Mouse (Mus musculus): ENCODE results near the gene Plk1. TPM values are rescaled to one million over a fixed set of nuclear protein-coding genes. Genes with fewer than 3 reads are reported as not detected.

The Plk1 gene
- total RNA-seq, 2 experiments from 2014 or later = 0.09 to 0.21 TPM

DNA sequence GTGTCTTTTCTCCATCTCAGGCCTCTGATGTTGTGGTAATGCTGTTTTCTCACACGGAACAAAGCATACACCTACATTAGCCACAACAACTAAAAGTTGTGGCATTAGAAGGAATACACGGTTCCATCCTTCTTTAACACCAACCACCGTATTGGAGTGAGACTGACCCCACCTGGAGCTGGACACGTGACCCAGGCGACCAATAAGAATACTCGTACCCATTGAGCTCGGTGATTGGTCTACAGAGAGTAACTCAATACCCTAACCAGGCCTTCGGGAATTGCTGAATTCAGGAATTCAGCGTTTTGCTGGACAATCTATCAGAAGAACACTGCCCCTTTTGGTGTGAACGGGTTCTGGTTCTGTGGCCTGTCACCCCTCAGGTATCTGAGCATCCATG is 31.9 kb downstream of the Plk1 start:
- no peak for DNase-seq (ENCODE audit: low spot score)

DNA sequence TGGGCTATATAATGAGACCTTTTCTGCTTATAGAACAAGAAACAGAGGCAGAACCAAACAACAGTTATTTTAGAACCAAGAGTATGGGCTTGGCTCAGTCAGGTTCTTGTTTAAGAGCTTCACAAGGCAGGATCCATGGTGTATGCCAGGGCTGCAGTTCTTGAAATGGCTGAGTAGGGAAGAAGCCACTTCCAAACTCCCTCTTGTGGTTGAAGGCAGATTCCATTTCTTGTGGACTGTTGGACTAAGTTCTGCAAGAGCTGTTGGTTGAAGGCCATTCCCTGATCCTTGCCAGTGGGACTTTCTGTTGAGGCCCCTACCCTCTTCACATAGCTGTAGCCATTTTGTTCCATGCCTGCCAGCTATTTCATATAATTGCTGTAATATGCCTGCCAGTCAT is 34.7 kb downstream of the Plk1 start:
- no peak for DNase-seq (ENCODE audit: low spot score)

DNA sequence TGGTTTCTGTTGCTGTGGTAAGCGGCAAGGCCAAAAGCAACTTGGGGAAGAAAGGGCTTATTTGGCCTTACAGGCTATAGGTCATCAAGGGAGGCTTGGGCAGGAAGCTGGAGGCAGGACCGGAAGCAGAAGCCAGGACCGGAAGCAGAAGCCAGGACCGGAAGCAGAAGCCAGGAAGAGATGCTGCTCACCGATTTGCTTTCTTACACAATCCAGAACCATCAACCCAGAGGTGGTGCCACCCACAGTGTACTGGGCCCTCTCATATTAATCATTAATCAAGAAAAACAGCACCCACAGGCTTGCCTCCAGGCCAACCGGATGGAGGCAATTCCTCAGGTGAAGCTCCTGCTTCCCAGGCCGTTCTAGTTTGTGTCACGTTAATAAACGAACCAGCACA is 37.5 kb downstream of the Plk1 start:
- no peak for DNase-seq (ENCODE audit: low spot score)

DNA sequence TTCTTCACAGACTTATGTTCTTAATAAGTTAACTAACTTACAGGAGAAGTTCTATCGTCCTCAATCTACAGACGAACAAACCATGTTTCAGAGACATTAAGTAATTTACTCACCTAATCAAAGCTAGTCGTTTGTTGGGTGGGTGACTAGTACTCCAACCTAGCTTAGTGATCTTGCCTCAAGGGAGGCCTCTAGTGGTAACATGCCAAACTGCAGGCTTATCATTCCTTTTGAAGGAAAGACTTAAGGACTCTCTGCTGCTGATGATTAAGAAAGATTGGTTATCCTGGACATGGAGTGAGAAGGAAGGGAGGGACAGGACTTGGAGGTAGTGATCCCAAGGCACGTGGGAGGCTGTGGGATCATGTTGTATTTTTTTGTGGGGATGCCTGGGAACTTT is 38.1 kb downstream of the Plk1 start:
- DNase-seq (ENCODE audit: low spot score) = peak; percentile 49

DNA sequence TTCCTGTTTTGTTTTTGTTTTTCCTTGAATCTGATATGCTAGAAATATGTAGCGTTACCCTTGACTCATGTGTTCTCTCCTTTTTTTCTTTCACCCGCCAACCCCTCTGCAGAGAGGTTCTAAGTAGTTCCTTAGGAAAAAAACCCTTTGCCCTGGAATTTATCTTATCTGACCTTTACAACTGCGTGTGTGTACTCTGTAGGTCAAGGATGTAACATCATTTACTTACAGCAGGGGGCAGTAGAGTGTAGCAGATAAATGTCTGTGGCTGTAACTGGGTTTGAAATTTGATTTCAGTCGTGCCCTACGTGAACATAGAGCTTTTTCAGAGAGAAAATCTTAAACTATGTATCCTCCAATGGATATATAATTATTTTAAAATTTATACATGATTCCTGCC is 40.1 kb downstream of the Plk1 start:
- DNase-seq (ENCODE audit: low spot score) = peak; percentile 30

DNA sequence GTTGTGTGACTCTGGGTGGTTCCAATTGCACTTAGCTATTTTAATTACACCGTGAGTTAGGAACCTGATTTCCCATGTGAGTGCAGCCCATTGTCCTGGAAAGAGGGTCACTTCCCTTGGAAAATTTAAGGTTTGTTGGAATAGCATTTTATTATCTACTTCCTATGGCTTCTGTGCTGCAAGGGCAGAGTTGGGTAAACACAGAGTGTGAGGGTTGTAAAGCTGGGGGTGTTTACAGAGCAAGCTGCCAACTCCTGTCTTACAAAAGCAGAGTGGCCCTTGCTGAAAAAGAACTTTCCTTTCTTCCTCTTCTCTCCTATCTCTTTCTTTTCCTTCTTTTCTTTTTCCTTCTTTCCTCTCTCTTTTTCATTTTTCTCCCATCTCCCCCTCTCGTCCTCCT is 44.7 kb downstream of the Plk1 start:
- no peak for DNase-seq (ENCODE audit: low spot score)

DNA sequence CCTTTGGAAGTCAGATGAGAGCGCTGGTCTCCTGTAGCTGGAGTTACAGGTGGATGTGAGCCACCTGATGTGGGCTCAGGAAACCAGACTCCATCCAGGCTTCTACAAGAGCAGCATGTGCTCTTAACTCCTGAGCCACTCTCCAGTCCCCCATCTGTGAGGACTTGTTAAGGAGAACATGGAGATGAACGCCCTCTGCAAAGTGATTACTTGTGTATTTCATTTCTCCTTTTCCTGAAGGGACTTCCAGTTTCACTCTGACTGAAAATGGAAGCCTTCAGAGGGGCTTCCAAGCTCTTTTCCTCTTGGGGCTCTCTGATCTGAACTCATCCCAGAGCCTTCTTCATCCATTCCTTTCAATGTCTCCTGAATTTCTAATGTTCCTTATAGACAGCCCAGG is 46.9 kb downstream of the Plk1 start:
- no peak for DNase-seq (ENCODE audit: low spot score)

DNA sequence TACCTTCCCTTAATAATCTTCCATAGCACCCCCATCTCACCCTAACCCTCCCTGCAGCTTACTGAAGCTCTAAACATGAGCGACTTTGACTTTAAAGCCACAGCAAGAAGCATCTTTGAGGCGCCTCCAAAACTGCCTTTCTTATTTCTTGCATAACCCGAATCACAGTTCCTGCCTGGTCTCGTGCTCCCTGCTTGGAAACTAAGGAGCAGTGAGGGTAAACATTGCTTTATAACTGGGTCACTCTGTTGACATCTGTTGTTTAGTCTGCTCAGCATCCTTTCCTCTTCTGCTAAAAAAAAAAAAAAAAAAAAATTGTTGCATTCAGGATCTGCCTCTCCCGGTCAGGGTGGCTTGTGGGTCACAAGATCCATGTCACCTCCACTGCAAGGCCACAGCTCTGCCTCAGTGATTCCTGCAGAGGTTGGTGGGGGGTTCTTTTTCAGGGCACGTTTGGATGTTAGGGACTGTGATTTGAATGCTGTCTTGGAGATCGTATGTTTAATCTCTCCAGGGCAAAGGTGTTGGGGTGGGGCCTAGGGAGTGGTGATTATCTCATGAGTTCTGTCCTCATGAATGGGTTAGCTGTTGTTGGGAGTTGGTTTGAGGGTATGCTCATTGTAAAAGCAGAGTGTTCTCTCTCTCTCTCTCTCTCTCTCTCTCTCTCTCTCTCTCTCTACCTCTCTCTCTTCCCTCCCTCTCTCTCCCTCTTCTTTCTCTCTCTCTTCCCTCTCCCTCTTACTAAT is 49.2 kb downstream of the Plk1 start:
- no peak for DNase-seq (ENCODE audit: low spot score)

DNA sequence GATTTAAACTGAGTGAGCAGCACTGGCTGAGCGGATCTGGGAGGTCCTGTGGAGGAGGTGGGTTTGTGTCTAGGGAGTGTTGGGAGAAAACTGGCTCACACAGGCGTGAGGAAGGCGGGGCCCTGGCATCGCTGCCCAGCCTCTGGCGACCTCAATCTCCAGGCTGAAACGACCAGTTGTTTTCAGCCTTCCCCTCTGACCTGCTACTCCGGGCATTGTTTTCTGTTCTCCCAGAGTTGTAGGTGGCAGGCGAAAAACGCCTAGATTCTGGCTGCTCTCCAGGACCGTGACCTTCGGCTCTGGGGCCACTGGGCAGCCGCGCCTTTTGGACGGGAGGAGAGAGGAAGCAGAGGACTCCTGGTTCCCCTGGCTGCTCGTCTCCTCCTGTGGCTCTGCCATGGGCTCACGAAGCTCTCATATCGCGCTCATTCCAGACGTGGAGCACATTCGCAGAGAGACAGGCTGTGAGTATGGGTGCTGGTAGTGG is 60.1 kb downstream of the Plk1 start, which contains the start of gene Chp2:
Chp2 (plus strand) TSS at position 182 of the 487 bp plus-strand sequence.
- peak; percentile 24 for DNase-seq (ENCODE audit: low spot score)

Other genes starting within 250 kb of the Plk1 start
- 10 to 100 TPM; 11.6 TPM for gene Cog7, start 177.7 kb upstream of the Plk1 start, total RNA-seq (2021)
- gene Gga2, start 138.2 kb upstream of the Plk1 start, total RNA-seq (2021) = 10 to 100 TPM; 11.8 to 14.8 TPM
- gene Ubfd1, start 92.3 kb upstream of the Plk1 start, total RNA-seq (2021) = 10 to 100 TPM; 19.2 to 24.7 TPM
- 1 to 10 TPM; 5.9 to 7.3 TPM for gene Ears2, start 92.2 kb upstream of the Plk1 start, total RNA-seq (2021)
- gene Ndufab1, start 57.6 kb upstream of the Plk1 start, total RNA-seq (2021) = 100 to 1,000 TPM; 632 to 667 TPM
- under 1 TPM; 0.43 to 0.71 TPM for gene Palb2, start 26.5 kb upstream of the Plk1 start, total RNA-seq (2021)
- 10 to 100 TPM; 16.2 to 16.3 TPM for gene Dctn5, start 26.4 kb upstream of the Plk1 start, total RNA-seq (2021)
- not detected for gene Ern2, start 26.8 kb downstream of the Plk1 start, total RNA-seq (2021)
- gene Chp2, start 60.1 kb downstream of the Plk1 start, total RNA-seq (2021) = 1 to 10 TPM; 4.3 to 5.3 TPM
- under 1 TPM; 0.73 to 0.85 TPM for gene Prkcb, start 129.3 kb downstream of the Plk1 start, total RNA-seq (2021)

All from gastrocnemius, adult 18-20 months (tissue).